Mouse (Mus musculus) gastrocnemius, adult 2 months (tissue): ENCODE data around the gene Cep350. TPM values are rescaled to one million over a fixed set of nuclear protein-coding genes. Genes with fewer than 3 reads are reported as not detected.

ENCODE experiments used
- DNase-seq: peaks from one replicate; pipeline ENCODE4 v3.0.0; 2022
- H3K27ac ChIP-seq: fragments of 200-600 bp; 2 replicates; pipeline ENCODE4 v1.8.1; 2022; ENCODE audit warnings: mild to moderate bottlenecking
- H3K4me3 ChIP-seq: fragments of 200-600 bp; 2 replicates; pipeline ENCODE4 v1.8.1; 2022; ENCODE audit warnings: mild to moderate bottlenecking, moderate library complexity
- CTCF ChIP-seq: fragments of 200-600 bp; IDR thresholded peaks from 2 replicates; pipeline ENCODE4 v1.8.1; 2022; ENCODE audit warnings: antibody characterized with exemption, mild to moderate bottlenecking, moderate library complexity
- intact Hi-C: fragments of 180-260 bp; cut with DNase I; formaldehyde crosslinking; loops from one replicate; pipeline ENCODE4 v1.15.1; 2025
- total RNA-seq, 2 experiments: library from RNA; stranded (reverse); gene quantifications; 2 replicates each; pipeline ENCODE4 v1.2.3; 2021

The Cep350 gene
- total RNA-seq, 2 experiments from 2014 or later, result 39.6 to 41.6 TPM

GRCm38 (mm10) chr1:155795791-155796233, 177.2 kb downstream of the Cep350 start:
- Histone ChIP-seq H3K27ac (no peak overlapping the region), H3K4me3 (no peak overlapping the region)
- no peak for DNase-seq
- intact Hi-C loops, result no loop called here
- TF ChIP-seq CTCF, result no peak

Other genes starting within 250 kb of the Cep350 start
- not detected for gene Lhx4, start 221.6 kb downstream of the Cep350 start, total RNA-seq
- gene Qsox1, start 160.4 kb downstream of the Cep350 start, total RNA-seq, result 10 to 100 TPM; 21.7 to 22.0 TPM
- gene Tor1aip2, start 62.1 kb upstream of the Cep350 start, total RNA-seq, result 10 to 100 TPM; 56.6 to 66.2 TPM
- 100 to 1,000 TPM; 115 to 138 TPM for gene Tor1aip1, start 63.2 kb upstream of the Cep350 start, total RNA-seq
- not detected for gene Fam163a, start 231.8 kb upstream of the Cep350 start, total RNA-seq